Comparison of ENCODE assay signal across 9 mouse cellular contexts in the genomic region with DNA sequence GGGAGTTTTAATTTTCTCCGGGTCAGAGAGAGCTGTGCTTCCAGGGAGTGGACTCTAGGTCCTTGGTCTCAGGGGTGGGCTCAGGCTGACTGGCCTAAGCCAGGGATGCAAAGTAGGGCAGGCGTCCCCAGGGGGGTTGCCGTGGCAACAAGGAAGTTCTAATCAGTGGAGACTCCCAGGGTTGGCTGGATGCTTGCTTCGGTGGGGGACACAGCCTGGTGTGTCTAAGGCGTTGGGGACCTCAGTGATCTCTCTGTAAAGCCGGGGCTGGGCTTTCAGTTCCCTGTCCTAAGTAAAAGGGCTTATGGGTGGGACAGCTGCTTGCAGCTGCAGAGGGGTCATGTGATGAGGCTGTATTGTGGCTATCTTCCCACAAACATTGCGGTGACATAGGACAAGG.
DNase-seq lines count a peak whose midpoint lies in the region; ATAC-seq lines count a peak whose summit lies in the region.
"Had no signal": no experiment of that assay in that cellular context is flagged by ENCODE, and none has a peak within 500 bp of the region (broad histone marks: within the 10 kb centered on the region; RNA-seq: fewer than 3 reads in every experiment).

No protein-coding gene starts in this region.

- H3K27me3 ChIP-seq in limb, embryonic 10.5 days (ENCODE audit: low read depth, poor library complexity, severe bottlenecking) = peaks cover 18% of the 10 kb centered on the region; the same call in 1 of the 2 replicates

- H3K9me3 ChIP-seq in limb, embryonic 10.5 days (replicated peaks) = no peaks in the 10 kb centered on the region

- H3K4me3 ChIP-seq in limb, embryonic 10.5 days = no peak overlapping the region

- H3K27ac ChIP-seq in limb, embryonic 10.5 days = no peak overlapping the region
- H3K27ac ChIP-seq: liver, embryonic 14.5 days had no signal

- peak; percentile 16 to 28 for DNase-seq in cerebellum, adult 18-20 months
- no peak for DNase-seq in cerebellum, adult 8-10 months
- DNase-seq in A20 (ENCODE audit: low read depth, low spot score) = peak; percentile 55
- peak; percentile 38 for DNase-seq in gastrocnemius, adult 18-20 months (ENCODE audit: low spot score)
- DNase-seq in limb, embryonic 10.5 days (ENCODE audit: low spot score) = peak; percentile 42
- no peak for DNase-seq in yolk sac, embryonic 10.5 days (ENCODE audit: low spot score)
- no peak for DNase-seq in ovary, postnatal 14 days (ENCODE audit: low spot score)

- ATAC-seq in megakaryocyte progenitor cell, adult 5-6 weeks (replicated peaks; ENCODE audit: poor library complexity) = no peak

- WGBS in limb, embryonic 10.5 days = 22% methylated on average over 7 of the region's 7 CpGs

- H3K4me1 ChIP-seq in limb, embryonic 10.5 days = peaks cover 10% of the 10 kb centered on the region

- no peaks in the 10 kb centered on the region for H3K36me3 ChIP-seq in limb, embryonic 10.5 days

Comparison
In these comparisons a context has a peak if more than half of its experiments do, and no peak if none do; other contexts are left out.
1. DNase-seq: peak in cerebellum, adult 18-20 months (2 of 2), A20 (single experiment), gastrocnemius, adult 18-20 months (single experiment) and limb, embryonic 10.5 days (single experiment); none in cerebellum, adult 8-10 months (single experiment), yolk sac, embryonic 10.5 days (single experiment) and ovary, postnatal 14 days (single experiment).